Mouse (Mus musculus): ENCODE data around the gene Pja2. TPM values are rescaled to one million over a fixed set of nuclear protein-coding genes. Genes with fewer than 3 reads are reported as not detected.

The Pja2 gene
- 9.0 and 10.1 TPM in 2 replicates for polyA plus RNA-seq (2012; rRNA removed)

GRCm38 (mm10) chr17:64331898-64332769 is at the start of gene Pja2:
TSS of gene Pja2 (minus strand) at chr17:64331916.

Measured in colon, adult 2 months (tissue).